Mouse (Mus musculus): ENCODE measurements around the gene Oaz2. TPM values are rescaled to one million over a fixed set of nuclear protein-coding genes. Genes with fewer than 3 reads are reported as not detected.
"Not testable (repeated sequence)": the region's sequence is repeated elsewhere in the genome, so short reads cannot be mapped to it uniquely, and the experiment has no call there.

Oaz2 gene
- total and polyA plus RNA-seq, 2 experiments from 2014 or later, result 274 to 387 TPM

- no peak overlapping the region for H3K9ac ChIP-seq (replicated peaks; ENCODE audit: low read length)
- no peak overlapping the region for H3K27ac ChIP-seq
- TF ChIP-seq CTCF (IDR thresholded peaks at IDR 0.05; ENCODE audit: low read depth), result peak; percentile 66
- no peak overlapping the region for H3K4me2 ChIP-seq (ENCODE audit: low read depth, low read length)
- peaks cover 18% of the 10 kb centered on the region for H3K4me1 ChIP-seq (ENCODE audit: insufficient read depth, low read length)
- H3K36me3 ChIP-seq (ENCODE audit: insufficient read depth, low read length), result peaks cover 10% of the 10 kb centered on the region; the same call in 1 of the 2 replicates
- ATAC-seq (no peak), DNase-seq (ENCODE audit: low spot score) (peak; percentile 61)
- H3K27me3 ChIP-seq (ENCODE audit: insufficient read depth, low read length), result no peaks in the 10 kb centered on the region
- H3K9me3 ChIP-seq (ENCODE audit: low read length), result no peaks in the 10 kb centered on the region
- 67% methylated on average over 1 of the region's 1 CpGs for WGBS
- no peak overlapping the region for H3K4me3 ChIP-seq (ENCODE audit: low read length)
Observed at GRCm38 (mm10) chr9:65682994-65683393, 15.2 kb downstream of the Oaz2 start.

DNA sequence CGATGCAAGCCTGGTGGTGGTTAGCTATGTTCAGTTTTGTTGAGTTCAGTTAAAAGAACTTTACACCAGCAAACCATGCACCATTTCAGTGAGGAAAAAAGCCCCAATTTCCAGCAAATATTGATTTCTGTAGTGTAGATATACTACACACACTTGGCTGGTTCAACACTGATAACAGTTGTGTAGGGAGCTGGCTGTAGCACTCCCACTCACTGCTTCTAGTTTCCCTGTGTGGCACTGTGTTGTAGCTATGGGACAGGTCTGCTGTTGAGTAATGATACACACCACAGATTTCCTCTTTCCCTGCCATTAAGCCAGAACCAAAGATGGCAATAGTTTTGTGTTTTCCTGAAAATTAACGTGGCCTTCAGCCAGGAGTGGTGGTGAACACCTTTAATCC is 16.9 kb downstream of the Oaz2 start:
- Histone ChIP-seq H3K27me3 (ENCODE audit: insufficient read depth, low read length) (no peaks in the 10 kb centered on the region), H3K4me3 (ENCODE audit: low read length) (no peak overlapping the region), H3K9ac (replicated peaks; ENCODE audit: low read length) (no peak overlapping the region), H3K4me2 (ENCODE audit: low read depth, low read length) (no peak overlapping the region), H3K9me3 (ENCODE audit: low read length) (no peaks in the 10 kb centered on the region), H3K27ac (no peak overlapping the region), H3K4me1 (ENCODE audit: insufficient read depth, low read length) (0 out of 2 replicates have a peak, but pooled peaks cover 6% of the 10 kb centered on the region), H3K36me3 (ENCODE audit: insufficient read depth, low read length) (peaks cover 18% of the 10 kb centered on the region)
- no peak for DNase-seq (ENCODE audit: low spot score)
- no peak for TF ChIP-seq CTCF (IDR thresholded peaks at IDR 0.05; ENCODE audit: low read depth)
- no peak for ATAC-seq
- 80% methylated on average over 2 of the region's 2 CpGs for WGBS

GRCm38 (mm10) chr9:65689869-65690268 is 22.1 kb downstream of the Oaz2 start:
- not testable (repeated sequence) for ATAC-seq; H3K4me2 ChIP-seq (ENCODE audit: low read depth, low read length); DNase-seq (ENCODE audit: low spot score); H3K9me3 ChIP-seq (ENCODE audit: low read length); H3K4me3 ChIP-seq (ENCODE audit: low read length); H3K4me1 ChIP-seq (ENCODE audit: insufficient read depth, low read length); H3K27me3 ChIP-seq (ENCODE audit: insufficient read depth, low read length); H3K9ac ChIP-seq (replicated peaks; ENCODE audit: low read length); H3K27ac ChIP-seq
- WGBS, result 37% methylated on average over 2 of the region's 2 CpGs
- peaks cover 28% of the 10 kb centered on the region for H3K36me3 ChIP-seq (ENCODE audit: insufficient read depth, low read length)

- no peak overlapping the region for H3K27ac ChIP-seq
- no peak overlapping the region for H3K9ac ChIP-seq (replicated peaks; ENCODE audit: low read length)
- 8% methylated on average over 3 of the region's 3 CpGs for WGBS
Observed at GRCm38 (mm10) chr9:65692466-65692865, 24.7 kb downstream of the Oaz2 start.

DNA sequence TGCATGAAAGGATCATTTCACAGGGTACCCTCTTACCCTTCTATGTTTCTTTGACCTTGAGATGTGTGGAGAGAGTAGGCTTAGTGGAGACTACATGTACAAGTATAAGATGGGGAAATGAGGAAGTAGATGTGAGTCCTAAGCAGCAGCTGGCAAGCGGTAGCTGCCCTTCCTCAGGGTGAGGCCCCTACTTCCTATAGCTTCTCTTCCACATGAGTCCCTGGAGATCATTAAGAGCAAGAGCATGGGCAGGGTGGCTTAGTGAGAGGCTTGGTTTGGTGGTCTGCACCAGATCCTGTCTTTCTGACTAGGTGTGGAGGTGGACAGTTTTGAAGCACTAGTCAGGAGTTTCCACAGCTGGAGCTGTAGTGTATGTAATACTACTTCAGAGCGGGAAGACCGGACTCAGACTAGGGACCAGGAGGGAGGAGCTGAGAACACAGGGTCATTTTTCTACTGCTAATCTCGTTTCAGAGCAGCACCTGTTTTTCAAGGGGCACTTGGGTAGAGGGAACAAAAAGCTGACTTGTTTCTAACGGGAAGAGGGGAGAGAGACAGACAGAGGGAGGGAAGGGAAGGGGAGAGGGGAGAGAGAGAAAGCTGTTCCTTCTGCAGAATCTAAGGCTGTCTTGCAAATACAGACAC is 25.3 kb downstream of the Oaz2 start:
- no peak overlapping the region for H3K4me2 ChIP-seq (ENCODE audit: low read depth, low read length)
- 35% methylated on average over 5 of the region's 5 CpGs for WGBS
- TF ChIP-seq CTCF (IDR thresholded peaks at IDR 0.05; ENCODE audit: low read depth), result no peak
- H3K27ac ChIP-seq, result peak overlapping the region; percentile 4; the same call in 1 of the 2 replicates
- no peak overlapping the region for H3K4me3 ChIP-seq (ENCODE audit: low read length)
- no peaks in the 10 kb centered on the region for H3K4me1 ChIP-seq (ENCODE audit: insufficient read depth, low read length)
- H3K27me3 ChIP-seq (ENCODE audit: insufficient read depth, low read length), result no peaks in the 10 kb centered on the region
- H3K9ac ChIP-seq (replicated peaks; ENCODE audit: low read length), result no peak overlapping the region
- no peaks in the 10 kb centered on the region for H3K9me3 ChIP-seq (ENCODE audit: low read length)
- ATAC-seq (peak; percentile 19; the same call in 1 of the 2 replicates), DNase-seq (ENCODE audit: low spot score) (no peak)
- peaks cover 30% of the 10 kb centered on the region for H3K36me3 ChIP-seq (ENCODE audit: insufficient read depth, low read length)

More at GRCm38 (mm10) chr9:65692466-65692865, 24.7 kb downstream of the Oaz2 start:
- no peak overlapping the region for H3K4me2 ChIP-seq (ENCODE audit: low read depth, low read length)
- DNase-seq (ENCODE audit: low spot score) (no peak), ATAC-seq (no peak)
- no peaks in the 10 kb centered on the region for H3K27me3 ChIP-seq (ENCODE audit: insufficient read depth, low read length)
- no peak overlapping the region for H3K4me3 ChIP-seq (ENCODE audit: low read length)
- H3K36me3 ChIP-seq (ENCODE audit: insufficient read depth, low read length), result peaks cover 32% of the 10 kb centered on the region
- H3K9me3 ChIP-seq (ENCODE audit: low read length), result no peaks in the 10 kb centered on the region
- H3K4me1 ChIP-seq (ENCODE audit: insufficient read depth, low read length), result no peaks in the 10 kb centered on the region
- TF ChIP-seq CTCF (IDR thresholded peaks at IDR 0.05; ENCODE audit: low read depth), result no peak

GRCm38 (mm10) chr9:65695646-65696045 is 27.8 kb downstream of the Oaz2 start:
- H3K27ac ChIP-seq, result peak overlapping the region; percentile 32; the same call in 1 of the 2 replicates
- peaks cover 24% of the 10 kb centered on the region for H3K36me3 ChIP-seq (ENCODE audit: insufficient read depth, low read length)
- H3K9me3 ChIP-seq (ENCODE audit: low read length), result no peaks in the 10 kb centered on the region
- ATAC-seq (peak; percentile 51; the same call in 1 of the 2 replicates), DNase-seq (ENCODE audit: low spot score) (peak; percentile 81)
- no peak overlapping the region for H3K4me3 ChIP-seq (ENCODE audit: low read length)
- H3K4me2 ChIP-seq (ENCODE audit: low read depth, low read length), result no peak overlapping the region
- no peak overlapping the region for H3K9ac ChIP-seq (replicated peaks; ENCODE audit: low read length)
- 46% methylated on average over 3 of the region's 3 CpGs for WGBS
- H3K27me3 ChIP-seq (ENCODE audit: insufficient read depth, low read length), result no peaks in the 10 kb centered on the region
- no peaks in the 10 kb centered on the region for H3K4me1 ChIP-seq (ENCODE audit: insufficient read depth, low read length)
- peak; percentile 83 for TF ChIP-seq CTCF (IDR thresholded peaks at IDR 0.05; ENCODE audit: low read depth)

DNA sequence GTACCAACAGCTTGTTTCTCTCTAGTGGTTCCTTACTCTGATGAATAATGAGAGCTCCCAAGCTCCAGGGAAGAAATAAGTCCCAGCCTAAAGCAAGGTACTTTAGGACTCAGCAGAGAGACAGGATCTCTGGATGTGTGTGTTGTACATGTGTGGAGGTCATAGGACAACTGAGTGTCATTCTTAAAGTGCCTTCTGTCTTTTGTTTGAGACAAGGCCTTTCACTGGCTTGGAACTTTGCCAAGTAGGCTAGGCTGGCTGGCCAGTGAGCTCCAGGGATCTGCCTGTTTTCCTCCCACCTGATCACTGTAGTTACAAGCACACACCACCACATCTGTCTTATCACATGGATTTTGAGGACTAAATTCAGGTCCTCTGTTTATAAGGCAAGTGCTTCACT is 28.5 kb downstream of the Oaz2 start:
- H3K4me3 ChIP-seq (ENCODE audit: low read length), result no peak overlapping the region
- H3K4me2 ChIP-seq (ENCODE audit: low read depth, low read length), result no peak overlapping the region
- H3K9me3 ChIP-seq (ENCODE audit: low read length), result no peaks in the 10 kb centered on the region
- H3K4me1 ChIP-seq (ENCODE audit: insufficient read depth, low read length), result no peaks in the 10 kb centered on the region
- DNase-seq (ENCODE audit: low spot score), result peak; percentile 62
- H3K36me3 ChIP-seq (ENCODE audit: insufficient read depth, low read length), result peaks cover 31% of the 10 kb centered on the region
- H3K9ac ChIP-seq (replicated peaks; ENCODE audit: low read length), result no peak overlapping the region
- no peaks in the 10 kb centered on the region for H3K27me3 ChIP-seq (ENCODE audit: insufficient read depth, low read length)
- peak overlapping the region; percentile 32; the same call in 1 of the 2 replicates for H3K27ac ChIP-seq
- no peak for ATAC-seq
- TF ChIP-seq CTCF (IDR thresholded peaks at IDR 0.05; ENCODE audit: low read depth), result no peak
